Mouse (Mus musculus): ENCODE measurements around the gene Kcnma1.

GRCm38 (mm10) chr14:23360491-23360995 lies 653.7 kb downstream of the Kcnma1 start:
- TF ChIP-seq POLR2A (IDR thresholded peaks at IDR 0.05; ENCODE audit: extremely low read depth, insufficient read depth, low read length), result no peak
- no peak for TF ChIP-seq CTCF (IDR thresholded peaks at IDR 0.05; ENCODE audit: low read depth, low read length)

All from liver, adult 2 months (tissue).